25 mouse cellular contexts compared by ENCODE assay signal in genomic region chr12:73806003-73806402, GRCm38 (mm10).
DNase-seq lines count a peak whose midpoint lies in the region; ATAC-seq and TF ChIP-seq lines count a peak whose summit lies in the region.
"Had no signal": no experiment of that assay in that cellular context is flagged by ENCODE, and none has a peak within 500 bp of the region (broad histone marks: within the 10 kb centered on the region; RNA-seq: fewer than 3 reads in every experiment).

No protein-coding gene starts in this region.

- no peaks in the 10 kb centered on the region; the same call in 1 of the 2 replicates for H3K4me1 ChIP-seq in midbrain, embryonic 11.5 days (ENCODE audit: control insufficient read depth, insufficient read depth, low read length)
- no peaks in the 10 kb centered on the region for H3K4me1 ChIP-seq in midbrain, postnatal 0 days (ENCODE audit: insufficient read depth, low read length)
- no peaks in the 10 kb centered on the region for H3K4me1 ChIP-seq in liver, embryonic 12.5 days
- no peaks in the 10 kb centered on the region for H3K4me1 ChIP-seq in stomach, postnatal 0 days (replicated peaks; ENCODE audit: control insufficient read depth, insufficient read depth)

- no peak overlapping the region for H3K9ac ChIP-seq in midbrain, embryonic 11.5 days (ENCODE audit: low read length)
- no peak overlapping the region for H3K9ac ChIP-seq in midbrain, postnatal 0 days (replicated peaks; ENCODE audit: low read length, poor library complexity, severe bottlenecking)
- H3K9ac ChIP-seq in liver, embryonic 12.5 days: no peak overlapping the region
- no peak overlapping the region for H3K9ac ChIP-seq in stomach, postnatal 0 days (ENCODE audit: low read length)
- H3K9ac ChIP-seq: embryonic facial prominence, embryonic 13.5 days; embryonic facial prominence, embryonic 15.5 days; forebrain, embryonic 12.5 days had no signal

- no peaks in the 10 kb centered on the region for H3K9me3 ChIP-seq in midbrain, embryonic 11.5 days (ENCODE audit: control insufficient read depth, low read length)
- no peaks in the 10 kb centered on the region for H3K9me3 ChIP-seq in midbrain, postnatal 0 days (ENCODE audit: low read length)
- no peaks in the 10 kb centered on the region for H3K9me3 ChIP-seq in liver, embryonic 12.5 days (replicated peaks)
- H3K9me3 ChIP-seq in stomach, postnatal 0 days (ENCODE audit: control insufficient read depth, low read length): no peaks in the 10 kb centered on the region
- H3K9me3 ChIP-seq: embryonic facial prominence, embryonic 13.5 days; embryonic facial prominence, embryonic 15.5 days; forebrain, embryonic 10.5 days; forebrain, embryonic 12.5 days had no signal

- no peak for TF ChIP-seq POLR2A in brain, embryonic 14.5 days (IDR thresholded peaks at IDR 0.05; ENCODE audit: borderline replicate concordance, extremely low read depth, insufficient read depth, insufficient read length, poor library complexity, severe bottlenecking)

- no peak for TF ChIP-seq EP300 in stomach, postnatal 0 days (optimal IDR thresholded peaks at IDR 0.05)

- no peak for ATAC-seq in midbrain, embryonic 11.5 days (ENCODE audit: low FRiP score)
- no peak for ATAC-seq in midbrain, postnatal 0 days (ENCODE audit: low FRiP score)
- no peak for ATAC-seq in liver, embryonic 12.5 days
- ATAC-seq in stomach, postnatal 0 days (ENCODE audit: low FRiP score, low TSS enrichment): no peak
- ATAC-seq: activated CD4-positive, CD25-positive, alpha-beta regulatory T cell, adult 4 months; forebrain, embryonic 14.5 days; forebrain, embryonic 16.5 days had no signal

- DNase-seq in midbrain, embryonic 11.5 days (ENCODE audit: low spot score, missing footprints): peak; percentile 70
- DNase-seq in midbrain, postnatal 0 days (ENCODE audit: low spot score): no peak
- DNase-seq in ZHBTc4 (ENCODE audit: low read depth, low spot score): peak; percentile 5
- peak; percentile 50 for DNase-seq in brain, embryonic 14.5 days (ENCODE audit: low read depth)
- DNase-seq in retina, postnatal 1 day: peak; percentile 68
- no peak for DNase-seq in stomach, postnatal 0 days (ENCODE audit: low spot score)
- DNase-seq: adrenal gland, adult 8-10 months; adrenal gland, postnatal 14 days; adrenal gland, postnatal 36 days; cerebellum, adult 11 months; cerebellum, adult 18-20 months; cerebellum, adult 8-10 months; cerebellum, adult 9-11 months; cerebellum, postnatal 14 days; cerebellum, postnatal 36 days; embryo, embryonic 11 days had no signal

- H3K4me2 ChIP-seq in midbrain, embryonic 11.5 days: no peak overlapping the region
- no peak overlapping the region for H3K4me2 ChIP-seq in midbrain, postnatal 0 days (ENCODE audit: low read depth, low read length, poor library complexity, severe bottlenecking)
- H3K4me2 ChIP-seq in liver, embryonic 12.5 days: no peak overlapping the region
- H3K4me2 ChIP-seq in stomach, postnatal 0 days (replicated peaks; ENCODE audit: low read depth): no peak overlapping the region
- H3K4me2 ChIP-seq: embryonic facial prominence, embryonic 13.5 days; embryonic facial prominence, embryonic 15.5 days; forebrain, embryonic 12.5 days had no signal

- no peak overlapping the region for H3K4me3 ChIP-seq in midbrain, embryonic 11.5 days (ENCODE audit: low read depth, low read length)
- H3K4me3 ChIP-seq in midbrain, postnatal 0 days (ENCODE audit: low read depth, low read length): no peak overlapping the region
- H3K4me3 ChIP-seq in liver, embryonic 12.5 days: no peak overlapping the region
- no peak overlapping the region for H3K4me3 ChIP-seq in stomach, postnatal 0 days (ENCODE audit: low read depth, low read length)
- H3K4me3 ChIP-seq: embryonic facial prominence, embryonic 13.5 days; embryonic facial prominence, embryonic 15.5 days; erythroblast, embryonic 14.5 days; forebrain, embryonic 10.5 days; forebrain, embryonic 12.5 days had no signal

- no peak for TF ChIP-seq CTCF in midbrain, postnatal 0 days (IDR thresholded peaks at IDR 0.05)
- TF ChIP-seq CTCF in brain, embryonic 14.5 days (IDR thresholded peaks at IDR 0.05; ENCODE audit: borderline replicate concordance, extremely low read depth, insufficient read depth, insufficient read length): no peak
- TF ChIP-seq CTCF in stomach, postnatal 0 days (IDR thresholded peaks at IDR 0.05; ENCODE audit: low read depth): no peak

- WGBS in midbrain, embryonic 11.5 days: 28% methylated on average over 5 of the region's 5 CpGs
- WGBS in midbrain, postnatal 0 days: 29% methylated on average over 5 of the region's 5 CpGs
- 51% methylated on average over 5 of the region's 5 CpGs for WGBS in liver, embryonic 12.5 days (ENCODE audit: insufficient replicate concordance)
- 74% methylated on average over 5 of the region's 5 CpGs for WGBS in stomach, postnatal 0 days

- no peak overlapping the region for H3K27ac ChIP-seq in midbrain, embryonic 11.5 days (ENCODE audit: low read depth, low read length)
- no peak overlapping the region for H3K27ac ChIP-seq in midbrain, postnatal 0 days (ENCODE audit: low read depth, low read length)
- no peak overlapping the region for H3K27ac ChIP-seq in liver, embryonic 12.5 days
- no peak overlapping the region for H3K27ac ChIP-seq in stomach, postnatal 0 days (replicated peaks)
- H3K27ac ChIP-seq: embryonic facial prominence, embryonic 13.5 days; embryonic facial prominence, embryonic 15.5 days; forebrain, embryonic 10.5 days; forebrain, embryonic 12.5 days had no signal

- H3K27me3 ChIP-seq in midbrain, embryonic 11.5 days (ENCODE audit: control insufficient read depth, insufficient read depth, low read length): no peaks in the 10 kb centered on the region
- H3K27me3 ChIP-seq in midbrain, postnatal 0 days (ENCODE audit: insufficient read depth, low read length): no peaks in the 10 kb centered on the region
- H3K27me3 ChIP-seq in liver, embryonic 12.5 days (replicated peaks): no peaks in the 10 kb centered on the region
- no peaks in the 10 kb centered on the region for H3K27me3 ChIP-seq in stomach, postnatal 0 days (ENCODE audit: control insufficient read depth, insufficient read depth, low read length)
- H3K27me3 ChIP-seq: embryonic facial prominence, embryonic 13.5 days; embryonic facial prominence, embryonic 15.5 days; forebrain, embryonic 12.5 days had no signal

- no peaks in the 10 kb centered on the region for H3K36me3 ChIP-seq in midbrain, embryonic 11.5 days (ENCODE audit: control insufficient read depth, insufficient read depth, low read length)
- H3K36me3 ChIP-seq in midbrain, postnatal 0 days (ENCODE audit: insufficient read depth, low read length): no peaks in the 10 kb centered on the region
- H3K36me3 ChIP-seq in liver, embryonic 12.5 days: no peaks in the 10 kb centered on the region
- H3K36me3 ChIP-seq in stomach, postnatal 0 days (ENCODE audit: control insufficient read depth, insufficient read depth, low read length): no peaks in the 10 kb centered on the region
- H3K36me3 ChIP-seq: embryonic facial prominence, embryonic 13.5 days; embryonic facial prominence, embryonic 15.5 days; forebrain, embryonic 10.5 days; forebrain, embryonic 12.5 days had no signal

Comparison
In these comparisons a context has a peak if more than half of its experiments do, and no peak if none do; other contexts are left out.
1. DNase-seq: peak in midbrain, embryonic 11.5 days (single experiment), ZHBTc4 (single experiment), brain, embryonic 14.5 days (single experiment) and retina, postnatal 1 day (single experiment); none in midbrain, postnatal 0 days (single experiment) and stomach, postnatal 0 days (single experiment).